9 mouse cellular contexts compared by ENCODE assay signal in the genomic region with DNA sequence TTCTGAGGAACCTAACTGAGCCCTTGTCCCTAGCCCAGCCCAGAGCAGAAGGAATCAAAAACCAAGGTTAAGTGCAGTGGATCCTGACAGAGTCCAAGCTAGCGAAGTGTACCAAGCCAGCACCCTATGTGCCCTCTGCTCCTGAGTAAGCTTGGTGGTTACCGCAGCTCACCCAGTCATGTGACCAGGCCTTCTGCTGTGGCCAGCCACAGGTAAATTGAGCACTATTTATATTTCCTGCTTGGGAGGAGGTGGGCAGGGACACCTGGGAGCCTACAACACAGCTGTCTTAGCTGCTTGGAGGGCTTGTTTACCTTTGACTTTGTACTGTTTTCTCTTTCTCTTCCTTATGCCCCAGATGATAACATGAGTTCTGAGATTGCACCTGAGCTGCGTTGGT. TPM values are rescaled to one million over a fixed set of nuclear protein-coding genes. Genes with fewer than 3 reads are reported as not detected.
DNase-seq lines count a peak whose midpoint lies in the region; ATAC-seq and TF ChIP-seq lines count a peak whose summit lies in the region.
"Had no signal": no experiment of that assay in that cellular context is flagged by ENCODE, and none has a peak within 500 bp of the region (broad histone marks: within the 10 kb centered on the region; RNA-seq: fewer than 3 reads in every experiment).

No protein-coding gene starts in this region.

- peaks cover 1% of the 10 kb centered on the region; the same call in 1 of the 2 replicates for H3K36me3 ChIP-seq in small intestine, adult 2 months (ENCODE audit: control insufficient read depth, insufficient read depth, low read length)
- no peaks in the 10 kb centered on the region for H3K36me3 ChIP-seq in heart, embryonic 11.5 days (ENCODE audit: control insufficient read depth, insufficient read depth, low read length)
- H3K36me3 ChIP-seq: forebrain, embryonic 15.5 days had no signal

- ATAC-seq in heart, embryonic 11.5 days (replicated peaks; ENCODE audit: insufficient number of reproducible peaks, low FRiP score, low TSS enrichment): no peak
- ATAC-seq: forebrain, embryonic 15.5 days had no signal

- DNase-seq in A20 (ENCODE audit: low read depth, low spot score): peak; percentile 80
- DNase-seq in CD4-positive helper T cell, adult 2 months (ENCODE audit: low read depth, low spot score): peak; percentile 48
- DNase-seq in kidney, adult 8-10 months: peak; percentile 50 to 70
- no peak for DNase-seq in adrenal gland, adult 2 months
- no peak for DNase-seq in ovary, postnatal 10 days (ENCODE audit: low spot score)

- no peaks in the 10 kb centered on the region for H3K27me3 ChIP-seq in small intestine, adult 2 months (ENCODE audit: control insufficient read depth, insufficient read depth, low read length)
- no peaks in the 10 kb centered on the region for H3K27me3 ChIP-seq in heart, embryonic 11.5 days (ENCODE audit: control insufficient read depth, insufficient read depth, low read length)
- H3K27me3 ChIP-seq: forebrain, embryonic 15.5 days; limb, embryonic 15.5 days had no signal

- H3K27ac ChIP-seq in small intestine, adult 2 months (ENCODE audit: insufficient read depth, low read depth, low read length): peak overlapping the region; percentile 75
- no peak overlapping the region for H3K27ac ChIP-seq in heart, embryonic 11.5 days (ENCODE audit: low read depth, low read length)
- H3K27ac ChIP-seq: limb, embryonic 15.5 days had no signal

- no peak overlapping the region for H3K4me3 ChIP-seq in small intestine, adult 2 months (ENCODE audit: low read depth, low read length)
- no peak overlapping the region for H3K4me3 ChIP-seq in heart, embryonic 11.5 days (ENCODE audit: low read depth, low read length)
- H3K4me3 ChIP-seq: forebrain, embryonic 15.5 days; limb, embryonic 15.5 days had no signal

- 27% methylated on average over 3 of the region's 3 CpGs for WGBS in small intestine, adult 2 months
- WGBS in heart, embryonic 11.5 days (ENCODE audit: insufficient replicate concordance): 92% methylated on average over 3 of the region's 3 CpGs

- no peaks in the 10 kb centered on the region for H3K9me3 ChIP-seq in heart, embryonic 11.5 days (replicated peaks; ENCODE audit: control insufficient read depth, low read length)
- H3K9me3 ChIP-seq: forebrain, embryonic 15.5 days; limb, embryonic 15.5 days had no signal

- H3K9ac ChIP-seq in heart, embryonic 11.5 days (ENCODE audit: low read depth, low read length): no peak overlapping the region
- H3K9ac ChIP-seq: forebrain, embryonic 15.5 days; limb, embryonic 15.5 days had no signal

- TF ChIP-seq CTCF in small intestine, adult 2 months (IDR thresholded peaks at IDR 0.05; ENCODE audit: extremely low read depth, insufficient read length, insufficient replicate concordance, low read depth, low read length): no peak

- peaks cover 14% of the 10 kb centered on the region for H3K4me1 ChIP-seq in small intestine, adult 2 months (ENCODE audit: control insufficient read depth, insufficient read depth, insufficient read length, low read length)
- peaks cover 9% of the 10 kb centered on the region for H3K4me1 ChIP-seq in heart, embryonic 11.5 days (ENCODE audit: control insufficient read depth, insufficient read depth, low read length)
- H3K4me1 ChIP-seq: forebrain, embryonic 15.5 days had no signal

- TF ChIP-seq POLR2A in small intestine, adult 2 months (IDR thresholded peaks at IDR 0.05; ENCODE audit: low read depth, low read length): no peak

- H3K4me2 ChIP-seq in heart, embryonic 11.5 days: no peak overlapping the region
- H3K4me2 ChIP-seq: forebrain, embryonic 15.5 days; limb, embryonic 15.5 days had no signal

RNA-seq across cellular contexts. Expression of gene Fam117a, which starts 14.1 kb away (rescaled TPM):
- polyA plus RNA-seq in small intestine, adult 2 months (2012; rRNA removed): 9.6 and 15.6 TPM in 2 replicates
- total RNA-seq in adrenal gland, adult 2 months (2021): 10 to 100 TPM; 16.6 to 20.9 TPM
- 27.0 and 37.1 TPM in 2 replicates for polyA plus RNA-seq in adrenal gland, adult 2 months (2012; rRNA removed)
- 14.3 and 19.4 TPM in 2 replicates for polyA plus RNA-seq in heart, embryonic 11.5 days (2014; fragmentation: Nextera tagmentation; extraction: Ambion mirVana)

RNA-seq across cellular contexts. Expression of gene Slc35b1, which starts 33.5 kb away (rescaled TPM):
- 81.9 and 151 TPM in 2 replicates for polyA plus RNA-seq in small intestine, adult 2 months (2012; rRNA removed)
- total RNA-seq in adrenal gland, adult 2 months (2021): 10 to 100 TPM; 61.1 to 76.8 TPM
- 52.8 and 60.4 TPM in 2 replicates for polyA plus RNA-seq in adrenal gland, adult 2 months (2012; rRNA removed)
- polyA plus RNA-seq in heart, embryonic 11.5 days (2014; fragmentation: Nextera tagmentation; extraction: Ambion mirVana): 92.4 and 95.9 TPM in 2 replicates

RNA-seq across cellular contexts. Expression of gene Kat7, which starts 40.9 kb away (rescaled TPM):
- 9.6 and 19.4 TPM in 2 replicates for polyA plus RNA-seq in small intestine, adult 2 months (2012; rRNA removed)
- total RNA-seq in adrenal gland, adult 2 months (2021): 10 to 100 TPM; 51.7 to 64.2 TPM
- polyA plus RNA-seq in adrenal gland, adult 2 months (2012; rRNA removed): 21.5 and 23.8 TPM in 2 replicates
- 43.2 and 55.1 TPM in 2 replicates for polyA plus RNA-seq in heart, embryonic 11.5 days (2014; fragmentation: Nextera tagmentation; extraction: Ambion mirVana)

Comparison
In these comparisons a context has a peak if more than half of its experiments do, and no peak if none do; other contexts are left out.
1. DNase-seq: peak in A20 (single experiment), CD4-positive helper T cell, adult 2 months (single experiment) and kidney, adult 8-10 months (2 of 2); none in adrenal gland, adult 2 months (single experiment) and ovary, postnatal 10 days (single experiment).